Mouse (Mus musculus): Measurements from ENCODE around the gene Etv5.
"Not testable (repeated sequence)": the region's sequence is repeated elsewhere in the genome, so short reads cannot be mapped to it uniquely, and the experiment has no call there.

The Etv5 gene

DNA sequence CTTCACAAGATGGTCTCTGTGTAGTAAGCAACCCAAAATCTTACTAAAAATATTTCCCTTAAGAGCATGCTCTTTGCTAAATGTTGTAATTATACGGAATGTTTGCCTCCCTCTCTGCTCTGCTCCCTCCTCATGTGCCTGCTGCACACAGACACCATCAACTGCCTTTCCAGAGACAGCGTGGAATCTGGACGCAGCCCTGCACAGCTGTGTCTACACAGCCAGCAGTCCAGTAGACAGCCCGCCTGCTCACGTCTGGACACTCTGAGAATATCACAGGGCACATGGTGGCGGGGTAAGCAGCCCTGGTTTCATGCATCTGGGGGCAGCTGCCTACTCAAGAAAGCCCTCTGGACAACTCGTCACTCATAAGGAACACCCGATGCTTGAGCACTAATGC lies 43.1 kb downstream of the Etv5 start:
- DNase-seq (ENCODE audit: extremely low spot score), result no peak

DNA sequence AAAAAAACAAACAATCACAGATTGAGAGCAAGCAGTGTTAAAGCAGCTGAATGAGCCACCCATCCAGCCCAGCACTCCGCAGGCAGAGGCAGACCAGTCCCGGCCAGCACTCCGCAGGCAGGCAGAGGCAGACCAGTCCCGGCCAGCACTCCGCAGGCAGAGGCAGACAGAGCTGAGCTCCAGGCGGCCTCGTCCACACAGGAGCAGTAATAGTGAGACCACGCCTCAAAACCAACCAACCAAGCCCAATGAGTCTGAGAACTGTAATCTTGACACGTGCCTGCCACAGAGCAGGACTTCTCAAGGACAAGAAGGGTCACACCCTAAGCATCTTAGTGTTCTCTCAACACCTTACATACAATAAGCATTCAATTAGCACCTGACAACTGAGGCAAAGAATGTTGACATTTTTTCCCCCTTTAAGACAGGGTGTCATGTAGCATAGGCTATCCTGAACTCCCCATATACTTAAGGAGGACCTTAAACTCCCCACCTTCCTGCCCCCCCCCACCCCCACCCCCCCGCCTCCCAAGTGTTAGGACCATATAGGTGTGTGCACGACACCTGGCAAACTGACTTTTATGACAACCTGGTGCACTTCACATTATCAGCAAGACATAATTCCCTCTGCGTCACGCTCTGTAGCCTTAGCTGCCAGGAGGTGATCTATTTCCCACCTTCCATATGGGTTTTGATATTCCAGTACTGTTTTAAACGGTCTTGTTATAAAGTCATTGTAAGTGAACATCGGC lies 44.2 kb downstream of the Etv5 start:
- DNase-seq (ENCODE audit: extremely low spot score), result no peak

DNA sequence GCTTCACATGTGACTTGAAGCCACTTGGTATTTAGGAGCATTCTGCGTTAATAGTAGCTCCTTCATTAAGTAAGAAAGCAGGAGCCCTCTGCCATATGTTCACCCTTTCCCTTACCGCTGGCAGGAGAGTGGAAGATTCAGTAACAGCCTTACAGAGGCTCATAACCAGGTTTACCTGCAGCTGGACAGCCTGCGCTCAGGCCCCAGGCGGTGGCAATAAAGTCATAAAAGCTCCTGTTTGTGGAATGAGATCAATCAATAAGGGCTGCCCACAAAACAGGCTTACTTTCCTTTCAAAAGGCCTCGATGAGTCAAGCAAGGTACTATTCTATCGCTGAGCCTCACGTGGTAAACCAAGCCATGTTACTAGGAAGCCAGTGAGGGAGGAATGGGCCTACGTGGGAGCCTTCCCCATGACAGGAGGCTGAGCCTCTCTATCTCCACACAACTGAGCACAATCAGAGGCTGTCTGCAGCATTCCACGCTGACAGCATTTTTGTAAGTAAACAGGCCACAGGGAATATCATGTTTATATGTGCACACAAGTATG lies 49.1 kb downstream of the Etv5 start:
- no peak for DNase-seq (ENCODE audit: extremely low spot score)

DNA sequence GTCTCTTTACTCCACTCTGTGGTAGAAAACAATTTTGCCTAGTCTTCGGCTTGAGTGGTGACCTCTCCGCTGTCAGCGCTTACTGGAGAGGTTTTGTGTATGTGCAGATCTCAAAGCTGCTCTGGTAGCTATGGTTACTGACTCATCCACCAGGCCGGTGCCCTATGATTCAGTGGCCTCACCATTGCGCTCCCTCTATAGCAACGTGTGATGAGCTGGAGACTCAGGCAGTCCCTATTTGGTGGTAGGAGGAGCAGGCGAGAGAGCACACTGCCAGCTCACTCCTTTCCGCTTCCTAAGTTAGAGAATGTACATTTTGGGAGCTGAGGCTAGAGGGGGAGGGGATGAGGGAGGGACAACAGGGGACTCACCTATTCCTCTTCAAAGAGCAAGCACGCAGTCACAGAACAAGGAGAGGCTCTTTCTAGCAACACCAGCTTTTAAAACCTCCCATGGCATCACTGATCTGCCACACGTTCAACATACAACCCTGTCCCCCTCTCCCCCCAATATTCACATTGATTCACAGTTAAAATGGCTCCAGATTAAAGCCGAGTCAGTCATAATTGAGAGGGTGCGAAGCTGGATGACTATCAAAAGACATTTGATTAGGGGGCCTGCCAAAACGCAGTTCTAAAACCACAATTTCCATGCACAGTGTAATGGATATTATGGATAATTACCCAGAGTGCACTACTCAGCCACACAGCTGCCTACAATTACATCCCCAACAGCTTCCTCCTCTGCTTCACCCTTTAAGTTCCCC lies 50.2 kb downstream of the Etv5 start:
- no peak for DNase-seq (ENCODE audit: extremely low spot score)

DNA sequence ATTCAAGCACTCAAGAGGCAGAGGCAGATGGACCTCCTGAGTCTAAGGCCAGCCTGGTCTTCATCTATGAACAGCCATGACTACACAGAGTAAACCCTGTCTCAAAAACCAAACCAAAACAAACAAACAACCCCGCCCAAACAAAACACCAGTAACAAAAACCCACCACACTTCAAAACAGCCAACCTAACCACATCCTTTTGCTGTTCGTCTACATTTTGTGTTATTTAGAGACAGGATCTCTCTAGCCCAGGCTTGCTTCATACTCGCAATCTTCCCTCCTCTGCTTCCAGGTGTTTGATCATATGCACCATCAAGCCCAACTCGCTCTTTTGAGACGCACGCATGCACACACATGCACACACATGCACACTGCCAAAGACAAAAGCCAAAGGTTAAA lies 51.8 kb downstream of the Etv5 start:
- DNase-seq (ENCODE audit: extremely low spot score), result no peak

DNA sequence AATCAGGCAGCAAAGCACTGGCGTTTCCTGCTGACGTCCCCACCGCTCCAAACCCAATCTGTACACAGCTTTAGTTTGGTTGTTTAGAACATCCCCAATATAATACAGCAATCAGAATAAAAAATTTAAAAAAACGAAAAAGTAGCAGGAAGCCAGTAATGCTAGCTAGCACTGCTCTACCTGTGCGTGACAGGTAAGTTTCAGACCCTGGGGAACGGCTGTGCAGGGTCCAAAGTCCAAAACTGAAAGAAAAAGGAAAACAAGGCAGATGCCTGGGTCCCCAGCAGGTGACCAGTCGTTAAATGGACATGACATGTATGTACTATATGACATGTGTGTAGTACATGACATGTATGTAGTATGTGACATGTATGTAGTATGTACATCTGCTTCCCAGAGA lies 57.5 kb downstream of the Etv5 start:
- DNase-seq (ENCODE audit: extremely low spot score), result not testable (repeated sequence)

DNA sequence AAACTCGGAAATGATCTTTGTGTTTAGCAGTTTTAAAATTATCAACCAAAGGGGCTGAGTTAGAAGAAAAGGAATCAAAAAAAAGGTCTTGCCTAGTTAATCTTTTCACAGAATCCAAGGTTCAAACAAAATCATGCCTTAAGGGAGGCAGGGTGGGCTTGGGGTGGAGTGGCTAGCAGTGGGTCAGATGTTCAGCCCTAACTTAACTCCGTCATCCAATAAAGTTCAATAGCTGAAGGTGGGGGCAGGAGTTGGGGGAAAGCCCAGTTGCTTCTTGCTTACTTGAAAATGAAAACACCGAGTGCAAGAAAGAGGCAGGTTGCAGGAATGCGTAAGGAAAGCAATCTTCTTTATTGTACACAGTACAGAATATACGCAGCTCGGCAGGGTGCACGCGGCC lies 58.5 kb downstream of the Etv5 start:
- no peak for DNase-seq (ENCODE audit: extremely low spot score)

DNA sequence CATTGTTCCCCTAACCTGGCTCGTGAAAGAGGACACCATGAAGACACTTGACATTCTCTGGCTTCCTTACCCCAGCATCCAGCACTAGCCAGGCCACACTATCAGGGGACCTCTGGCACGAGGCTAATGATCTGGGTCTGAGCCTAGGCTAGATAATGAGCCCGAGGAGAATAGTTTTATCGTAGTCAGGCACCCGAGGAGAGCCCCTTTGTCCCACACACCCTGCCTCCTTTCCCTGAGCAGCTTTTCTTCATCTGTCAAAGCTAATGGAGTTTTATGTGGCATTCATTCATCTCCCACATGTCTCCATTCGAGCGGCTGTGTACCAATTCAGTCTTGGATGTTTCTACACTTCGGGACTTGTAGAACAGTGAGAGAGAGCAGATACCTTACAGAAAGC lies 59.5 kb downstream of the Etv5 start:
- peak; percentile 13 for DNase-seq (ENCODE audit: extremely low spot score)

DNA sequence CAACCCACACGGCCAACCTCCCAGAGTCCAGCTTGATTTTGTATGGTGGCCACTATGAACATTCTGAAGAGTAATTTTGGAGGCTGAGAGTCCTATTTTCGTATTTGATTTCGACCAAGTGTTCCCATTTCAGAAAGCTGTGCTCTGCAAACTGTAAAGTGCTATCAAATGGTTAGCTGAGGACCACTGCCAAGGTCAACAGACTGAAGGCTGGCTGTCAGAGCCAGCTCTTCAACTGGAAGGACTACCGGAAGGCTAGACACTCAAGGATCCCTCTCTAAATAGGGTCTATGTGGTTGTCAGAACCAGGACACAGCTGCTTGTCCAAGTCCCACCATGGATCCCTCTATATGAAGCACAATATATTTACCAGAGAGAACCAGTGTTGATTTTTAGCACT lies 60.2 kb downstream of the Etv5 start:
- no peak for DNase-seq (ENCODE audit: extremely low spot score)

DNA sequence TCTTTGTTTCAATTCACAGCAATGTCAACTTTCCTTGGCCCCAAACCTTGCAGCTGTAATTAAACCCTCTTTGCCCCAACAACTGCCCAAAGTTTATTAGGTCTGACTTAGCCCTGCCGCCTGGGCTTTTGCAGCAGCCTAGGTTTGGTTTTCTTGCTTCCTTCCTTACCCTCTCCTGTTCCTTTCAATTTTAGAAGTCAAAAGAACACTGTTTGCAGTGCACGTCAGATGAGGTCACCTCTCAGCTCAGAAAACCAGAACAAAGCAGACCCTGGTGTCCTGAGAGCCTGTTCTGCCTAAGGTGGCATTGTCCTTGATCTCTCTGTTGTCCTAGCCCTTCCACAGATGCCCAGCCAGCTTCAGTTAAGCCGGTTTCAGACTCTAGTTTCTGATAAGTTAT lies 61.8 kb downstream of the Etv5 start:
- no peak for DNase-seq (ENCODE audit: extremely low spot score)

DNA sequence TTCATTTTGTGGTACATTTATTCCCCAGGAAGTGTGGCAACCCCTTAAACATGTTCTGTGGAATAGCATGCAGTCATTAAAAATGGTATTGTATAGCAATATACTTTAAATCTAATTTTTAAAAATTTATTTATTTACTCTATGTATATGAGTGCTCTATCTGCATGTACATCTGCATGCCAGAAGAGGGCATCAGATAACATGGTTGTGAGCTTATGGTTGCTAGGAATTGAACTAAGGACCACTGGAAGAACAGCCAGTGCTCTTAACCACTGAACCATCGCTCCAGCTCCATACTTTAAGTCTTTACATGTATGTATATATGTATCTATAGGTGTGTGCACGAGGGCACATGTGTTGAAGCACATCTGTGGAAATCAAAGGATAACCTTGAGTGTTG lies 64.6 kb downstream of the Etv5 start:
- no peak for DNase-seq (ENCODE audit: extremely low spot score)

DNA sequence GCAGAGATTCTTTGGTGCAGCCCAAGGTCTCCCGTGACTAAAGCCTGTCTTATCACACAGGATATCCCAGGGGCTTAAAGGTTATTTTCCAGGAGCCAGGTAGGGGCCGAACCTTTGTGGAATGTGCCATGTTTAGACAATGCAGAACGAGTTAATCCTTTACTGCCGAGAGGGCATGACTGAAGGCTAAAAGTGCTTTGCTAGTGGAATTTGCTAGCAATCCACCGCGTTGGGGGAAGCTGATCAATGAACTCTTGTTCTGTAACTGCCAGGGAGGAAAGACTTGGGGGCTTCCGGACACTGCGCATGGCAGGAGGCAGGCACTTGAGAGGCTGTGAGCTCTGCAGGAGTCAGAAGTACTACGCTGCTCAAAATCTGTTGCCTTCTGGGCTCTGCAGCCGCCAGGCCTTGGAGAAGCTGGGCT lies 66.8 kb downstream of the Etv5 start:
- peak; percentile 21 for DNase-seq (ENCODE audit: extremely low spot score)

DNA sequence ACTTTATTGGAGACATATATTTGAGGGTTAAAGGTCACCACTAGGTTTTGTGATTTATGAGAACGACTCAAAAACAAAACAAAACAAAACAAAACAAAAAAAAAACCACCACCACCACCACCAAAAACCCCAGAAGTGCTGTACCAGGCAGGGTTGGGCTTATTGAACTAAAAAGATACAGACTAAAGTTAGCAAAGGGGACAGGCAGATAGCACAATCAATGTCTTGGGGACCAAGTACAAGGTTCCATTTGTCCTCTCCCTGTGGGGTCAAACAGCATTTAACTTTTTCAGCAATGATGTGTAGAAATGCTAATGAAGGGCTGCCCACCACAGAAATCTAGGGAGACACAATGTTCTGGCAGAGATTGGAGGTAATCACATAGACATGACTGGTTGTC lies 67.3 kb downstream of the Etv5 start:
- DNase-seq (ENCODE audit: extremely low spot score), result no peak

DNA sequence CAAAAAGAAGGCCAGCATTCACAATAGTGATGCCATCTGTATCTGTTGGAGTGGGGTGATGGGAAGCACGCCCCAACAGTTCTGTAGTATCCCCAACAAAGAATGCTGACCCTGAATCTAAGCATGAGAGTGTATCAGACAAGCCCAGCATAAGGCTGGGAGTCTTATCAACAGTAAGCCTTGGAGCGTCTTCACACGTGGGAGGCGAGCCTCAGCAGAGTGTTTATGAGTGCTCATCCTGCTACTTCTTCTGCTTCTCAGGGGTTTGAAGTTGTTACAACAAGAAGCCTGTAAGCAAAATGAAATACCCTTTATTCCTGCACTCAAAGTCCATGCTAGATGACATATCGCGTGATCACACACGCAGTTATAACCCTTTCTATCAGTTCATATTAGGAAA lies 72.4 kb downstream of the Etv5 start:
- DNase-seq (ENCODE audit: extremely low spot score), result no peak

DNA sequence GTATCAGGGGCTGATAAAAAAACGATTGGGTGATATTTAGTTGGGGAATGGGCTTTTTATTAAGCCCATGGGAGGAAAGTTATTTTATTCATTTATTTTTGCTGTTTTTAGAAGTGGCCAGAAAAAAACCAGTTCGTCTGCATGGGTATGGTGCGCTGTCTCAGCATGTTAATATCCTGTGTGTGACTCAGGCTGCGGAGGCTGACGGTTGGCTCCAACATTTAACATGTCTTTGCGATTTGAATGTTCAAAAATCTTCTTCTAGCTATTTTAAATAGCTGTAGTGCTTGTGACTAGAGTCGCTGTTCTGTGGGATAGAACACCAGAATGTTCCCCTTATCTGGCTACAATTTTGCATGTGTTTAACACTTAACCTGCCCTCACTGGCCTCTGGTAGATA lies 73.5 kb downstream of the Etv5 start:
- no peak for DNase-seq (ENCODE audit: extremely low spot score)

DNA sequence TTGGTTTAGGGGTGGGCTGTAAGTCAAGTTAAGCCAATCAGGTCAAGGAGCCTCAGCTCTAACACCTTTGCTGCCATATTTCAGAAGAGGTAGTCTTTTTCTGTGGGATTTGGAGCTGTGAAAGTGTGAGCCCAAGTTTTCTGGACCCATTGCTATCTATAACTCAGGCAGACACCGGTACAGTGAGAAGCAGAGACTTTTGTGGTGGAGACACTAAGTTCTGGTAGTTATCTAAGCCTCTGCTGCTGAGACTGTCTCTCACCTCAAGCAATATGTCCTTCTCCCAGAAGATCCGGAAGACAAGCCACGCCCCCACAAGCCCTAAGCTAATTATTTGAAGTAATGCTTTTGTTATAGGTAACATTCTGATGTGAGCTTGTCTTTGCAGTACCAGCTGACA lies 73.9 kb downstream of the Etv5 start:
- no peak for DNase-seq (ENCODE audit: extremely low spot score)

DNA sequence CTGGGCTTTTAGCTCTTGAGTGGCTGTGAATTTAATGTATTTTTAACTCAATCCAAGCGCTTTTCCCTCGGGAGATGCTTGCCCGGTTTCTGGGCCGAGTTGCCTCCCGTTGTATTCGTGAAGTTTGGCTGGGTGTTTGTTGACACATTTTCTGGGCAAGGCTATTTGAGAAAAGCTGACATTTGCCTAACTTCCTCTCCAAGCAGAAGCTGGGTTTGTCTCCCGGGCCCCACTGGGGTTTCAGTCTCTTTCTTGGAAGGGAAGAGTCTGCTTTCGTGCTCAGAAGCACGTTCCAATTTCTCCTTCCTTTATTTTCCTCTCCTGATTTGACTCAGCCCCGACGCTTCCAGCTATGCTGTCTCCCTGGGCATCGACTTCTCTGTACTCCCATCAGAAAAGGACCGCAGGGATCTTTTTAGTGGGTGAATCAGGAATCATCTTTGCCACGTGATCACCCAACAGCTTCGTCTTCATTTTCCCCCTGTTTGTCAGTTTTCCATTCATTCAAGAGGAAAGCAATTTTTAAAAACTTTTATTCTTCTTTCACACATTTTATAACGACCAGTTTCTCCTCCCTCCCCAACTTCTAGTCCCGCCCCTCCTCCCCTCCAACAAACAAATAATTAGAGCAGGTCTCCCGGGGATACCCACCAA lies 80.7 kb downstream of the Etv5 start:
- DNase-seq (ENCODE audit: extremely low spot score), result peak; percentile 11

DNA sequence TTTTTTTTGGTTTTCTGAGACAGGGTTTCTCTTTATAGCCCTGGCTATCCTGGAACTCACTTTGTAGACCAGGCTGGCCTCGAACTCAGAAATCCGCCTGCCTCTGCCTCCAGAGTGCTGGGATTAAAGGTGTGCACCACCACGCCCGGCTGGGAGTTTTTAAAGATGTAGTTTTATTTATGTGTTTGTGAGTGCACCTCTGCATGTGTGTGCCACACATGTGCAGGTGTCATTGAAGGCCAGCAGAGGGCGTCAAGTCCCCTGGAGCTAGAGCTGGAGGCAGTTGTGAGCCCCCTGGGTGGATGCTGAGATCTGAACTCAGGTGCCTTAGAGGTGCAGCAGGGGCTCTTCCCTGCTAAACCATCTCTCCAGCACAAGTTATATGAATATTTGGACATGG lies 85.3 kb downstream of the Etv5 start:
- DNase-seq (ENCODE audit: extremely low spot score), result not testable (repeated sequence)

DNA sequence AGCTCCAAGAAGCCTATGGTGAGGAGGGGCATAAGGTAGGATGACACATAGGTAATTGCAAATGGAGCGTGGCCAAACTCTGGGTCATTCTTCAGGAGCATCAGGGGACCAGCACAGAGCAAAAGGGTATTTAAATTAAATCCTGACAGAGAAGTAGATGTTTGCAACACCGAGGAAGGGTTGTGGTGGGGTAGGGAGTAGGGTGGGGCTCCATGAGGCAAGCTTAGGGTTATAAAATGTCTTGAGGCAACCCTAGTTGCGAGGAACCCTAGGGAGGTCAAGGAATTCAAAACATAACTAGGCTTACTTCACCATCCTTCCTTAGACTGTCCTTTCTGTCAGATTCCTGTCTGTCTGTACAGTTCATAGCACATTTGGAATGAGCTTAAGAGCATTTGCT lies 85.9 kb downstream of the Etv5 start:
- no peak for DNase-seq (ENCODE audit: extremely low spot score)

DNA sequence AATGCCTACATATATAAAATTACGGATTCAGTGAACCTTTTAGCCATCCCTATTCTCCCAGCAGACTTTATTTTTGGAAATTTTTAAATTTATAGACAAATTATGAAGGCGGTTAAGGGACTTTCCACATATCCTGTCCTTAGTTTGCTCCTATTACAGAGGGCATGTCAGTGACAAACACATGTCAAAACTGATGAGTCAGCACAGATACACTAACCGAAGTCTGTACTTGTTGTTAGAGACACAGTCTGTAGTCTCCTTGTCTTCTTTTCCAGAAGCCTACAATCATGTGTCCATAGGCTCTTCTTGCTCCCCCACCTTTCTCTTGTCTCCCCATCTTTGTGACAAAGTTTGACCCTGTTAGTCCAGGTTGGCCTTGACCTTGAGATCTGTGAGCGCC lies 88.3 kb downstream of the Etv5 start:
- DNase-seq (ENCODE audit: extremely low spot score), result no peak

DNA sequence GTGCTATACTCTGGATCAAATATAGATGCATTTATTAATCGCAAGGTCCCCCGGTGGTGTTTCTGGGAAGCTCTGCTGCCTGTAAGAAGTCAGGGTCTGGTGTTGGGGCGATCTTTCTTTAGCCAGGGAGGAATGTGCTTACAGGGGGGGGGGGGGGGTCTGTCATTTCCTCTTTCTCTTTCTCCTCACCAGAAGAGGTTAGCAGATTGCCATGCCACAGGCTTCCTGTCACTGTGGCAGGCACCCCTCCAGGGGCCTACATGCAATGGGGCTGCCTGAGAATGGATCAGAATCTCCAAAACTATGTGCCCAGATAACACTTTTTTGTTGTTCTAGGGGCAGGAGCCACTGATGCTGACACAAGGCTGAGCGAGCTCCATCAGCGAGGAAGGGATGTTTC lies 89.7 kb downstream of the Etv5 start:
- no peak for DNase-seq (ENCODE audit: extremely low spot score)

DNA sequence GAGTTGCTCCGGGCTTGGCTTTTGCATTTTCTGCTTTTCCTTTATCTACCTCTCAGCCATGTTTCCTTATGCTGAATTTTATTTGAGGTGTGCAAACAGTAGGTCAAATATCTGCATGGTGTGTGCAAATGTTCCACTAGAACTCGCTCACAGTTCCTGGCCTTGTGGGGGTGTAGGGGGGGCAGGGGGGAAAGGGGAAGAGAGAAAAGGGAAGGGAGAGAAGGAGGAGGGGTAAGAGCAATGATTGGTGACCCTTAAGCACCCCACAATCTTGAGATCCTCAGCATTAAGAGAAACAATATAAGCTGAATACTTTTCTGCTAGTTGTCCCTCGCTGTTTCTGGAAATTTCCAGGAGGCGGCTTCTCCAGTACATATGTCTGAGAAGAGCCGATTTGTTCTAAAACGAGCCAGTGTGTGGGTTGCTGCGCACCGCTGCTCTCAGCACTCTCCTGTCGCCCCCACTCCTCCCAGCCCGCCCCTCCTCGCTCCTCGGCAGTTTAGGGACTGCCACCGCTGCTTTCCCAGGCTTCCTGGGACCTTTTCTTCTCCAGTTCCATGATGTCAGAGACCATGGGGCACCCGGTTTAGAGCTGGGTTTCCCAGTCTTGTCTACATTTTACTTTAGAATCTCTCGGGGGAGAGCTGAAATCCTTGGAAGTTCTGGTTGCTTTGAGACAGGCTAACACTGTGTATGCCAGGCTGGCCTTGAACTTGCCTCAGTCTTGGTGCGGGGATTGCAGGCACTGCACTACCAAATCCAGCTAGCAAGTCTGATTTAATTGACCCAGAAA lies 90.8 kb downstream of the Etv5 start:
- DNase-seq (ENCODE audit: extremely low spot score), result no peak
